Mouse (Mus musculus): ENCODE measurements around the gene St6galnac3. TPM values are rescaled to one million over a fixed set of nuclear protein-coding genes. Genes with fewer than 3 reads are reported as not detected.

The St6galnac3 gene
- total and polyA plus RNA-seq, 3 experiments = 0.08 to 1.1 (median 0.38) TPM

GRCm38 (mm10) chr3:153723467-153724079, 1.4 kb downstream of the St6galnac3 start:
- in situ Hi-C loops (cut with MboI; ENCODE audit: low pct_ligation_motif_present, low pct_unique_long_range_greater_than_20kb, low sequenced_read_pairs) = loop anchor here (10.0 kb wide), 1 partner anchor 49 kb away; no protein-coding TSS in a partner anchor
- H3K4me2 ChIP-seq (ENCODE audit: insufficient read depth, low read depth, poor library complexity, severe bottlenecking) = no peak overlapping the region
- no peak overlapping the region for H3K4me3 ChIP-seq (replicated peaks in 1 of 3; ENCODE audit: low read depth in 2 of 3, low read length in 2 of 3, poor library complexity in 1 of 3)
- peaks cover 31% of the 10 kb centered on the region for H3K27me3 ChIP-seq (replicated peaks)
- no peak for TF ChIP-seq SMC3 (IDR thresholded peaks at IDR 0.05; ENCODE audit: low read depth, low read length)
- TF ChIP-seq USF1 (IDR thresholded peaks at IDR 0.05; ENCODE audit: low read depth, low read length) = no peak
- TF ChIP-seq NRF1 (IDR thresholded peaks at IDR 0.05; ENCODE audit: low read depth, low read length) = no peak
- TF ChIP-seq SIN3A (IDR thresholded peaks at IDR 0.05; ENCODE audit: low read length) = no peak
- no peak for TF ChIP-seq JUN (IDR thresholded peaks at IDR 0.05; ENCODE audit: insufficient read depth, low read depth, low read length)
- TF ChIP-seq RCOR1 (conservative IDR thresholded peaks at IDR 0.05; ENCODE audit: low read depth, low read length) = no peak
- TF ChIP-seq PAX5 (IDR thresholded peaks at IDR 0.05; ENCODE audit: low read length) = no peak
- no peak for TF ChIP-seq TCF12 (IDR thresholded peaks at IDR 0.05; ENCODE audit: low read depth, low read length)
- TF ChIP-seq UBTF (IDR thresholded peaks at IDR 0.05; ENCODE audit: low read depth, low read length) = no peak
- TF ChIP-seq MAX (IDR thresholded peaks at IDR 0.05; ENCODE audit: low read length) = no peak
- TF ChIP-seq ZNF384 (IDR thresholded peaks at IDR 0.05; ENCODE audit: low read depth, low read length) = no peak
- dilution Hi-C loops (cut with MboI; ENCODE audit: extremely low pct_ligation_motif_present, extremely low pct_unique_long_range_greater_than_20kb, low sequenced_read_pairs) = no loop called here
- H3K27ac ChIP-seq (ENCODE audit: insufficient read depth, low read depth) = no peak overlapping the region
- no peaks in the 10 kb centered on the region for H3K36me3 ChIP-seq (replicated peaks in 1 of 2; ENCODE audit: control insufficient read depth in 1 of 2, insufficient read depth in 1 of 2, low read length in 1 of 2)
- H3K4me1 ChIP-seq (ENCODE audit: control insufficient read depth in 1 of 2, insufficient read depth in 2 of 2) = peaks cover 6 to 42% of the 10 kb centered on the region in 2 experiments
- H3K9me3 ChIP-seq (replicated peaks; ENCODE audit: low read length) = no peaks in the 10 kb centered on the region
- DNase-seq (ENCODE audit: extremely low read depth) = no peak
- no peak overlapping the region for H3K9ac ChIP-seq (ENCODE audit: insufficient read depth, low read depth)
- H3K79me2 ChIP-seq (replicated peaks; ENCODE audit: control insufficient read depth, extremely low read depth, insufficient read depth, poor library complexity, severe bottlenecking) = no peaks in the 10 kb centered on the region

DNA sequence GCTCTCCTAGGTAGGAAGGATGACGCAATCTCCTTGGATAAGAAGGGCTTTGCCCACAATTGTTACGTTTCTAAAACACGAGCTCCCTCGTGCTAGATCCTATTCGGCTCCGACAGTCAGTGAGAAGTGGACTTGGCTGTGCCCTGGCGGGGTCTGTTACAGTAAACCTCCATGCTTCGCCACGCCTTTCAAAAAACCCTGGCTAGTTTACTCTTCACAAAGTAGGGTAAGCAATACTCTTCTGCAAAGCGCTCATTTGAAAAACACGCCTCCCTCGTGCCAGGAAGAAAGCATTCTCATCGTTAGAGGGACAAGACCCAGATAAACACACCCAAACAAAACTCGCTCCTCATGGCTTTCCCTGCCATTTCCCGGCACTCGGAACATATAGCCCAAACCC, 3.4 kb downstream of the St6galnac3 start:
- peaks cover 6 to 46% of the 10 kb centered on the region in 2 experiments for H3K4me1 ChIP-seq (ENCODE audit: control insufficient read depth in 1 of 2, insufficient read depth in 2 of 2)
- in situ Hi-C loops (cut with MboI; ENCODE audit: low pct_ligation_motif_present, low pct_unique_long_range_greater_than_20kb, low sequenced_read_pairs) = loop anchor here (10.0 kb wide), 1 partner anchor 47 kb away; no protein-coding TSS in a partner anchor
- TF ChIP-seq TBP (conservative IDR thresholded peaks at IDR 0.05; ENCODE audit: low read depth, low read length) (no peak), CTCF (conservative IDR thresholded peaks at IDR 0.05 in 1 of 2, IDR thresholded peaks at IDR 0.05 in 1 of 2; ENCODE audit: low read depth in 2 of 2, low read length in 2 of 2) (no peak), JUND (conservative IDR thresholded peaks at IDR 0.05; ENCODE audit: low read depth, low read length) (no peak), BHLHE40 (IDR thresholded peaks at IDR 0.05; ENCODE audit: low read depth, low read length) (no peak), ELF1 (IDR thresholded peaks at IDR 0.05; ENCODE audit: low read depth, low read length) (no peak), GABPA (IDR thresholded peaks at IDR 0.05; ENCODE audit: insufficient replicate concordance, low read depth, low read length) (no peak), ETS1 (conservative IDR thresholded peaks at IDR 0.05; ENCODE audit: low read depth, low read length) (no peak), NRF1 (IDR thresholded peaks at IDR 0.05; ENCODE audit: low read depth, low read length) (no peak), ZMIZ1 (IDR thresholded peaks at IDR 0.05; ENCODE audit: low read depth, low read length) (no peak), USF1 (IDR thresholded peaks at IDR 0.05; ENCODE audit: low read depth, low read length) (no peak), ZKSCAN1 (IDR thresholded peaks at IDR 0.05; ENCODE audit: borderline replicate concordance, low read depth, low read length) (no peak), MAZ (IDR thresholded peaks at IDR 0.05; ENCODE audit: low read depth, low read length) (no peak), SMC3 (IDR thresholded peaks at IDR 0.05; ENCODE audit: low read depth, low read length) (no peak), JUN (IDR thresholded peaks at IDR 0.05; ENCODE audit: insufficient read depth, low read depth, low read length) (no peak), IRF4 (IDR thresholded peaks at IDR 0.05; ENCODE audit: low read depth, low read length) (no peak)
- no peaks in the 10 kb centered on the region for H3K79me2 ChIP-seq (replicated peaks; ENCODE audit: control insufficient read depth, extremely low read depth, insufficient read depth, poor library complexity, severe bottlenecking)
- H3K36me3 ChIP-seq (replicated peaks in 1 of 2; ENCODE audit: control insufficient read depth in 1 of 2, insufficient read depth in 1 of 2, low read length in 1 of 2) = no peaks in the 10 kb centered on the region
- no peak for DNase-seq (ENCODE audit: extremely low read depth)
- peaks cover 26% of the 10 kb centered on the region for H3K27me3 ChIP-seq (replicated peaks)
- H3K27ac ChIP-seq (ENCODE audit: insufficient read depth, low read depth) = no peak overlapping the region
- no peak overlapping the region for H3K4me3 ChIP-seq (replicated peaks in 1 of 3; ENCODE audit: low read depth in 2 of 3, low read length in 2 of 3, poor library complexity in 1 of 3)
- dilution Hi-C loops (cut with MboI; ENCODE audit: extremely low pct_ligation_motif_present, extremely low pct_unique_long_range_greater_than_20kb, low sequenced_read_pairs) = no loop called here
- H3K9ac ChIP-seq (ENCODE audit: insufficient read depth, low read depth) = no peak overlapping the region
- no peak overlapping the region for H3K4me2 ChIP-seq (ENCODE audit: insufficient read depth, low read depth, poor library complexity, severe bottlenecking)
- no peaks in the 10 kb centered on the region for H3K9me3 ChIP-seq (replicated peaks; ENCODE audit: low read length)

Measured in CH12.LX (cell line).